Mouse (Mus musculus): Measurements from ENCODE around the gene Cipc.

Cipc gene

GRCm38 (mm10) chr12:86989890-86990754 lies 43.3 kb downstream of the Cipc start, which contains the start of gene Zdhhc22:
TSS of gene Zdhhc22 (minus strand) at chr12:86990430.
- DNase-seq (ENCODE audit: low spot score): no peak

DNA sequence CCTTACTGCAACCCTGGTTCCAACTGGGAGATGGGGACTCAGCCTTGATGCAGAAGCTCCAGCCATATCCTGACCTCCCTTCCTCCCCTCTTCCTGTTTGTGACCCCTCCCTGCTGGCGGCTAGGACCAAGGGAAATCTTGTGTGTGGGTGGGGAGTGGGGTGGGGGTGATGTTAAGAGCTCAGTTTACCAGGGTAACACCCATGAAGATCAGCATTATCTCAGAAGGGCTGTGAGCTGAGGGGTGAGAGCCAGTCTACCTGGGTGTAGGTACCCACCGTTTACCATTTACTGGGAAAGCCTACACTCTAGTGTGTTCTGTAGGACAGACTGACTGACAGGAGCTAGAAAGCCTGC lies 43.9 kb downstream of the Cipc start:
- no peak for DNase-seq (ENCODE audit: low spot score)

- DNase-seq (ENCODE audit: low spot score): no peak
These were observed 47.3 kb downstream of the Cipc start for GRCm38 (mm10) chr12:86994166-86994565.

DNA sequence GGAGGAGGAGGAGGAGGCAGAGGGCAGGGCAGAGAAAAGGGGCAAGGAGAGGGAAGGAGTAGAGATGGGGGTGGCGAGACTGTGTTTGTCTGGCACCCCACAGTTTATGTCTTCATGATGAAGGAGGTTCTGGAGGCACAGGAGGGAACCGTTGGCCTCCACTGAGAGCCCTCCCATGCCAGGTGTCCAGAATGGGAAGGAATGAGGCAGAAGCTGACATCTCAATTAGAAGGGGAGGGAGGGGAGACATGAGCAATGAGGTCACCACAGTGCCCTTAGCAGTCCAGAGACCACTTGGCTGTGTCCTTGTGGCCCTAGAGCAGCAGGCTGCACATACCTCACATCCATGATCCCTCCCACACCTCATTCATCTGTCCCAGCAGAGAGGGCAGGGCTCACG lies 47.9 kb downstream of the Cipc start:
- DNase-seq (ENCODE audit: low spot score): no peak

DNA sequence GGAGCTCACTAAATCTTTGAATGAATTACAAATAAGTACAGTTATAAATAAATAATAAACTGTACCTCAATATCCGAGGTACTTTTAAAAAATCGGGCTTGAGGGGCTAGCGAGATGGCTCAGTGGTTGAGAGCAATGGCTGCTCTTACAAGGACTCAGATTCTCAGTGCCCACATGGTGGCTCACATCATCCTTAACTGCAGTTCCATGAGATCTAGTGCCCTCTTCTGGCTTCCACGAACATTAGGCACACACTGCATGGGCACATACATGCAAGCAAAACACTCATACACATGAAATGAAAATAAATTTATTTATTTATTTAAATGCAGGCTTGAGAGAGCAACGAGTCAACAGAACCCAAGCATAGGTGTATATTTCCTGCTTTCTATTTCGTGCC lies 49.1 kb downstream of the Cipc start:
- DNase-seq (ENCODE audit: low spot score): no peak

GRCm38 (mm10) chr12:86998699-86999098 lies 51.9 kb downstream of the Cipc start:
- DNase-seq (ENCODE audit: low spot score): no peak

DNA sequence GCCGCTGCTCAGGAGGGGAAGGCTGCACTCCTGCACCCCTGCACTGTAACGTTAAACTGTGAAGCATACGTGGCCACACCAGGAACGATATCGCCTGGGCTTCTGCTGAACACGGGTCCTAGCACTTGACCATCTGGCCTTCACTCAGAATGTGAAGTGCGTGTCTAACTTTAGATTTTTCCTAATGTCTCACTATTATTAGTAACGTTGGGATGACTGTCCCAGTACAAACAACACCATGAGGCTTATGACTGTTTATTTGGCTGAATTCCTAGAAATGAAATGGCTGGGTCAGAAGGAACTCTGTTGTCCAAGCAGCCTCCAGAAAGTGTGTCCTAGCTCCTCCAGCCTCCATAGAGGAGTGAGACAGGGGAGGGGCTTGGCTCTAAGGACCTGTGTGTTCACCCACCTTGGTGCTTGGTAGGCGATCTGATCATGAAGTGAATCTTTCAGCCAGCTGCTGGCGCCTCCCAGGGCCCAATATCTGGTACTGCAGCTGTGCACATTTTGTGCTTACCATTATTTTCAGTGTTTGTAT lies 52.5 kb downstream of the Cipc start:
- no peak for DNase-seq (ENCODE audit: low spot score)

GRCm38 (mm10) chr12:87000151-87000839 lies 53.5 kb downstream of the Cipc start:
- no peak for DNase-seq (ENCODE audit: low spot score)

GRCm38 (mm10) chr12:87000840-87001176 lies 54.0 kb downstream of the Cipc start:
- no peak for DNase-seq (ENCODE audit: low spot score)

- DNase-seq (ENCODE audit: low spot score): no peak
These were observed 55.4 kb downstream of the Cipc start for GRCm38 (mm10) chr12:87002209-87002608.

DNA sequence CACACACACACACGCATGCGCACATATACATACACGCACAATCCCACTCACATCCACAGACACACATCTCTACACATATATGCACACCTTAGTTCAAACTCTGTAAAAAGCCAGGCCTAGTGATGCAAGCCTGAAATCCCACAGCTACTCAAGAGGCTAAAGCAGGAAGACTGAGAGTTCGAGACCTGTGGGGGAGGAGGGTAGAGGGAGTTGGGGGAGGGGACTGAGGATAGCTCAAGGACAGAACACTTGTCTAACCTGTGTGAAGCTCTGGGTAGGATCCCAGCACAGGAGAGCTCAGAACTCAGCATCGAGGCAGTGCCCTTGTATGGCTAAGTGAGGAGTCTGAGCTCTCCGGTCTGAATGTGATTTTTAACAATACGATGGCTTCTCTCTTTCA lies 56.0 kb downstream of the Cipc start:
- DNase-seq (ENCODE audit: low spot score): no peak

- DNase-seq (ENCODE audit: low spot score): no peak
These were observed 56.8 kb downstream of the Cipc start for GRCm38 (mm10) chr12:87003606-87004005.

DNA sequence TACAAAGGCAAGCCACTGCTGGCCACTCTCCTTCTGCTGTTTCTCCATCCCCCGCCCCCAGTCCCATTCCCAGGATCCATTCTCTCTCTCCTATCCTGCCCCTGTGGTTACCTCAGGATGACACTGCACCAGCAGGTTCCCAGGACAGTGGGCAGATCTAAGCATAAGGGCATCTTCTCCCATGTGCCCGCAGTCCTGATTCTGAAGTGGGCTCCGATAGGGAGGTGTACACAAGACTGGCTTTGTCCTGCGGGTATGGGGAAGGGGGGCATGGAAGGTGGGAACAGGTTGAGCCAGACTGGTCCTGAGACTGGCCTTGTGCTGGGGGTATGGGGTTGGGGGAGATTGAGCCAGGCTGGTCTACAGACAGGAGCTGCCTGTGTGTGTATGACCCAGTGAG lies 57.8 kb downstream of the Cipc start:
- no peak for DNase-seq (ENCODE audit: low spot score)
